In genomic region chr9:89826712-89827548, GRCm38 (mm10) we compare ENCODE assay signal across 8 mouse cellular contexts.
A peak's percentile ranks its signal among the peaks of the same experiment; 100 is the strongest.
DNase-seq lines count a peak whose midpoint lies in the region; ATAC-seq and TF ChIP-seq lines count a peak whose summit lies in the region.

No protein-coding gene starts in this region.

- H3K4me2 ChIP-seq in embryonic facial prominence, embryonic 12.5 days (replicated peaks), result peak overlapping the region; percentile 37
- H3K4me2 ChIP-seq in midbrain, embryonic 13.5 days (replicated peaks), result peak overlapping the region; percentile 41

- no peak overlapping the region for H3K9ac ChIP-seq in embryonic facial prominence, embryonic 12.5 days
- H3K9ac ChIP-seq in midbrain, embryonic 13.5 days (replicated peaks), result no peak overlapping the region

- peak; percentile 88; the same call in 1 of the 2 replicates for TF ChIP-seq CTCF in small intestine, adult 2 months (IDR thresholded peaks at IDR 0.05; ENCODE audit: extremely low read depth, insufficient read length, insufficient replicate concordance, low read depth, low read length)

- peak; percentile 74 for DNase-seq in 3T3-L1 (ENCODE audit: low read depth, low spot score)
- DNase-seq in adrenal gland, postnatal 36 days, result peak; percentile 90 to 92
- DNase-seq in heart, adult 18-20 months, result peak; percentile 87 to 96
- DNase-seq in kidney, adult 18-20 months, result peak; percentile 89
- DNase-seq in limb, embryonic 10.5 days (ENCODE audit: low spot score), result peak; percentile 90

- no peaks in the 10 kb centered on the region for H3K4me1 ChIP-seq in embryonic facial prominence, embryonic 12.5 days
- no peaks in the 10 kb centered on the region for H3K4me1 ChIP-seq in limb, embryonic 10.5 days
- H3K4me1 ChIP-seq in midbrain, embryonic 13.5 days (replicated peaks), result peaks cover 1% of the 10 kb centered on the region; the same call in 1 of the 2 replicates
- no peaks in the 10 kb centered on the region for H3K4me1 ChIP-seq in small intestine, adult 2 months (ENCODE audit: control insufficient read depth, insufficient read depth, insufficient read length, low read length)

- TF ChIP-seq POLR2A in small intestine, adult 2 months (IDR thresholded peaks at IDR 0.05; ENCODE audit: low read depth, low read length), result no peak

- no peaks in the 10 kb centered on the region for H3K9me3 ChIP-seq in embryonic facial prominence, embryonic 12.5 days
- no peaks in the 10 kb centered on the region for H3K9me3 ChIP-seq in limb, embryonic 10.5 days (replicated peaks)
- no peaks in the 10 kb centered on the region for H3K9me3 ChIP-seq in midbrain, embryonic 13.5 days

- H3K27me3 ChIP-seq in embryonic facial prominence, embryonic 12.5 days, result no peaks in the 10 kb centered on the region
- H3K27me3 ChIP-seq in limb, embryonic 10.5 days (ENCODE audit: low read depth, poor library complexity, severe bottlenecking), result no peaks in the 10 kb centered on the region
- H3K27me3 ChIP-seq in midbrain, embryonic 13.5 days, result no peaks in the 10 kb centered on the region
- H3K27me3 ChIP-seq in small intestine, adult 2 months (ENCODE audit: control insufficient read depth, insufficient read depth, low read length), result no peaks in the 10 kb centered on the region

- H3K36me3 ChIP-seq in embryonic facial prominence, embryonic 12.5 days, result no peaks in the 10 kb centered on the region
- H3K36me3 ChIP-seq in limb, embryonic 10.5 days, result no peaks in the 10 kb centered on the region
- H3K36me3 ChIP-seq in midbrain, embryonic 13.5 days, result no peaks in the 10 kb centered on the region
- no peaks in the 10 kb centered on the region for H3K36me3 ChIP-seq in small intestine, adult 2 months (ENCODE audit: control insufficient read depth, insufficient read depth, low read length)

- no peak overlapping the region for H3K27ac ChIP-seq in embryonic facial prominence, embryonic 12.5 days
- peak overlapping the region; percentile 73; the same call in 1 of the 2 replicates for H3K27ac ChIP-seq in limb, embryonic 10.5 days
- no peak overlapping the region for H3K27ac ChIP-seq in midbrain, embryonic 13.5 days
- H3K27ac ChIP-seq in small intestine, adult 2 months (ENCODE audit: insufficient read depth, low read depth, low read length), result no peak overlapping the region

- WGBS in embryonic facial prominence, embryonic 12.5 days, result 33% methylated on average over 24 of the region's 24 CpGs
- WGBS in limb, embryonic 10.5 days, result 37% methylated on average over 24 of the region's 24 CpGs
- WGBS in midbrain, embryonic 13.5 days, result 35% methylated on average over 24 of the region's 24 CpGs
- 38% methylated on average over 24 of the region's 24 CpGs for WGBS in small intestine, adult 2 months

- peak; percentile 62; the same call in 1 of the 2 replicates for ATAC-seq in embryonic facial prominence, embryonic 12.5 days (ENCODE audit: insufficient number of reproducible peaks, insufficient read depth, low FRiP score, low TSS enrichment)
- peak; percentile 89 for ATAC-seq in midbrain, embryonic 13.5 days

- 0 out of 2 replicates have a peak overlapping the region, but pooled peaks have one; percentile 16 for H3K4me3 ChIP-seq in embryonic facial prominence, embryonic 12.5 days
- H3K4me3 ChIP-seq in limb, embryonic 10.5 days, result peak overlapping the region; percentile 38
- peak overlapping the region; percentile 31 for H3K4me3 ChIP-seq in midbrain, embryonic 13.5 days (replicated peaks)
- H3K4me3 ChIP-seq in small intestine, adult 2 months (ENCODE audit: low read depth, low read length), result no peak overlapping the region
